Mouse (Mus musculus) CH12.LX (cell line): Measurements from ENCODE around the gene Jun. TPM values are rescaled to one million over a fixed set of nuclear protein-coding genes. Genes with fewer than 3 reads are reported as not detected.

ENCODE experiments used
- DNase-seq: peaks from one replicate; pipeline ENCODE4 v3.0.0-alpha.2; 2013; ENCODE audit errors: extremely low read depth
- H3K27ac ChIP-seq: 2 replicates; pipeline ENCODE4 v1.5.1; 2012; ENCODE audit warnings: low read depth, mild to moderate bottlenecking, control low read depth, moderate library complexity; ENCODE audit not compliant: insufficient read depth
- H3K27me3 ChIP-seq: replicated peaks from 2 replicates; pipeline ENCODE3; 2012; ENCODE audit warnings: inconsistent platforms
- H3K36me3 ChIP-seq, 2 experiments: replicated peaks in 1 of 2; 2 replicates each; pipeline versions ENCODE3 to v1.6.1; 2012; ENCODE audit warnings: inconsistent platforms in 1 of 2, low read length in 1 of 2, mild to moderate bottlenecking in 1 of 2, mixed read lengths in 1 of 2, moderate library complexity in 1 of 2; ENCODE audit not compliant: control insufficient read depth in 1 of 2, insufficient read depth in 1 of 2
- H3K4me1 ChIP-seq, 2 experiments: 2 replicates each; pipeline ENCODE4 v1.6.1; 2012; ENCODE audit warnings: inconsistent platforms in 1 of 2, moderate library complexity in 1 of 2; ENCODE audit not compliant: insufficient read depth in 2 of 2, control insufficient read depth in 1 of 2
- H3K4me2 ChIP-seq: 2 replicates; pipeline ENCODE4 v1.6.1; 2012; ENCODE audit warnings: low read depth, mild to moderate bottlenecking, control low read depth; ENCODE audit not compliant: poor library complexity, insufficient read depth, severe bottlenecking
- H3K4me3 ChIP-seq, 3 experiments: fragments of 150-350 bp in 1 of 3; sonication (generic) in 1 of 3; replicated peaks in 1 of 3; 2 replicates each; pipeline versions ENCODE3 to v1.5.1; 2011 to 2012; ENCODE audit warnings: low read depth in 2 of 3, low read length in 2 of 3, mild to moderate bottlenecking in 2 of 3, moderate library complexity in 2 of 3, control low read depth in 1 of 3, improper control_type of control experiment in 1 of 3, inconsistent platforms in 1 of 3, mixed read lengths in 1 of 3; ENCODE audit not compliant: poor library complexity in 1 of 3
- H3K79me2 ChIP-seq: replicated peaks from 2 replicates; pipeline ENCODE4 v1.6.1; 2012; ENCODE audit warnings: mild to moderate bottlenecking, moderate library complexity; ENCODE audit not compliant: control insufficient read depth, poor library complexity, insufficient read depth, severe bottlenecking; ENCODE audit errors: extremely low read depth
- H3K9ac ChIP-seq: 2 replicates; pipeline ENCODE4 v1.6.1; 2012; ENCODE audit warnings: low read depth, mild to moderate bottlenecking, control low read depth, moderate library complexity; ENCODE audit not compliant: insufficient read depth
- H3K9me3 ChIP-seq: replicated peaks from 2 replicates; pipeline ENCODE3; 2012; ENCODE audit warnings: low read length, inconsistent platforms, mixed read lengths
- CTCF ChIP-seq, 2 experiments: IDR thresholded peaks in 1 of 2; conservative IDR thresholded peaks in 1 of 2; 2 replicates each; pipeline ENCODE4 v1.5.1; 2011 to 2012; ENCODE audit warnings: low read depth in 2 of 2, low read length in 2 of 2, improper control_type of control experiment in 1 of 2, inconsistent platforms in 1 of 2, mild to moderate bottlenecking in 1 of 2, moderate library complexity in 1 of 2
- ETS1 ChIP-seq: conservative IDR thresholded peaks from 2 replicates; pipeline ENCODE4 v1.6.1; 2012; ENCODE audit warnings: low read depth, mild to moderate bottlenecking, inconsistent platforms, low read length, improper control_type of control experiment, moderate library complexity
- IRF4 ChIP-seq: IDR thresholded peaks from 2 replicates; pipeline ENCODE4 v1.6.1; 2014; ENCODE audit warnings: low read depth, mild to moderate bottlenecking, inconsistent platforms, low read length, improper control_type of control experiment
- JUND ChIP-seq: conservative IDR thresholded peaks from 2 replicates; pipeline ENCODE4 v1.6.1; 2011; ENCODE audit warnings: low read depth, low read length, improper control_type of control experiment
- KAT2A ChIP-seq: IDR thresholded peaks from 2 replicates; pipeline ENCODE4 v1.6.1; 2012; ENCODE audit warnings: low read length, improper control_type of control experiment, inconsistent platforms; ENCODE audit not compliant: insufficient replicate concordance
- NRF1 ChIP-seq: IDR thresholded peaks from 2 replicates; pipeline ENCODE4 v1.6.1; 2014; ENCODE audit warnings: low read depth, mild to moderate bottlenecking, inconsistent platforms, low read length, improper control_type of control experiment, moderate library complexity
- RAD21 ChIP-seq: IDR thresholded peaks from 2 replicates; pipeline ENCODE4 v1.6.1; 2011; ENCODE audit warnings: low read depth, mild to moderate bottlenecking, low read length, improper control_type of control experiment, moderate library complexity
- SIN3A ChIP-seq: IDR thresholded peaks from 2 replicates; pipeline ENCODE4 v1.6.1; 2012; ENCODE audit warnings: low read length, improper control_type of control experiment, inconsistent platforms
- SMC3 ChIP-seq: IDR thresholded peaks from 2 replicates; pipeline ENCODE4 v1.6.1; 2011; ENCODE audit warnings: low read depth, low read length, improper control_type of control experiment
- ZC3H11A ChIP-seq: IDR thresholded peaks from 2 replicates; pipeline ENCODE4 v1.6.1; 2012; ENCODE audit warnings: low read depth, mild to moderate bottlenecking, inconsistent platforms, low read length, improper control_type of control experiment
- ZKSCAN1 ChIP-seq: IDR thresholded peaks from 2 replicates; pipeline ENCODE4 v1.6.1; 2012; ENCODE audit warnings: low read depth, inconsistent platforms, low read length, improper control_type of control experiment, borderline replicate concordance
- ZMIZ1 ChIP-seq: IDR thresholded peaks from 2 replicates; pipeline ENCODE4 v1.6.1; 2012; ENCODE audit warnings: low read depth, mild to moderate bottlenecking, inconsistent platforms, low read length, improper control_type of control experiment
- ZNF384 ChIP-seq: IDR thresholded peaks from 2 replicates; pipeline ENCODE4 v1.6.1; 2012; ENCODE audit warnings: low read depth, low read length, improper control_type of control experiment, inconsistent platforms
- dilution Hi-C: fragments of 300-500 bp; cut with MboI; formaldehyde crosslinking; loops from 2 replicates; pipeline ENCODE4 v1.14.3; 2020; ENCODE audit warnings: low sequenced_read_pairs; ENCODE audit not compliant: extremely low pct_unique_long_range_greater_than_20kb, extremely low pct_ligation_motif_present
- in situ Hi-C: fragments of 300-500 bp; cut with MboI; formaldehyde crosslinking; loops from 3 replicates; pipeline ENCODE4 v1.14.3; 2019; ENCODE audit warnings: low sequenced_read_pairs, low pct_ligation_motif_present, low pct_unique_long_range_greater_than_20kb, mixed read lengths
- polyA plus RNA-seq: library from polyadenylated mRNA; unstranded; fragments of >175 nt; gene quantifications from 2 replicates; pipeline ENCODE4 v1.2.1, GENCODE M21; 2012; ENCODE audit warnings: low read depth; ENCODE audit not compliant: insufficient read length
- total RNA-seq, 2 experiments: library from RNA; depleted of rRNA; stranded (reverse); fragments of 300-350 nt in 1 of 2; fragments of >200 nt in 1 of 2; gene quantifications; 2 replicates each; pipeline ENCODE4 v1.2.3; 2012 to 2014

Jun gene
- total and polyA plus RNA-seq, 3 experiments, result 7.2 to 15.0 (median 10.4) TPM

GRCm38 (mm10) chr4:95012256-95012655, 39.8 kb downstream of the Jun start:
- peaks cover 2% of the 10 kb centered on the region for H3K9me3 ChIP-seq
- H3K4me1 ChIP-seq, result no peaks in the 10 kb centered on the region; a peak in 1 of 4 replicates
- no peak overlapping the region for H3K27ac ChIP-seq
- in situ Hi-C loops, result loop anchor here (25.0 kb wide), 1 partner anchor 725 kb away; no protein-coding TSS in a partner anchor
- TF ChIP-seq ZNF384 (no peak), ZMIZ1 (no peak), KAT2A (no peak), ZC3H11A (no peak), IRF4 (no peak)
- no peak for DNase-seq
- no peaks in the 10 kb centered on the region for H3K36me3 ChIP-seq
- dilution Hi-C loops, result no loop called here
- H3K27me3 ChIP-seq, result no peaks in the 10 kb centered on the region
- H3K9ac ChIP-seq, result no peak overlapping the region
- H3K4me3 ChIP-seq, result no peak overlapping the region
- no peaks in the 10 kb centered on the region for H3K79me2 ChIP-seq
- H3K4me2 ChIP-seq, result no peak overlapping the region

- peak; percentile 61 for DNase-seq
- H3K9me3 ChIP-seq, result peaks cover 2% of the 10 kb centered on the region
- H3K36me3 ChIP-seq, result no peaks in the 10 kb centered on the region
- peak; percentile 100 for TF ChIP-seq RAD21
- no peak for TF ChIP-seq ETS1
- TF ChIP-seq JUND, result peak; percentile 45; the same call in 1 of the 2 replicates
- peak; percentile 94 for TF ChIP-seq ZC3H11A
- TF ChIP-seq NRF1, result 0 out of 2 replicates have a peak, but pooled peaks have one; percentile 12
- TF ChIP-seq SIN3A, result 0 out of 2 replicates have a peak, but pooled peaks have one; percentile 46
- TF ChIP-seq CTCF (conservative IDR thresholded peaks at IDR 0.05 in 1 of 2, IDR thresholded peaks at IDR 0.05 in 1 of 2; ENCODE audit: low read depth in 2 of 2, low read length in 2 of 2), result peak; percentile 87 to 95
- peak; percentile 97 for TF ChIP-seq SMC3
- TF ChIP-seq ZKSCAN1, result no peak
- H3K9ac ChIP-seq, result no peak overlapping the region
- dilution Hi-C loops, result no loop called here
- H3K27ac ChIP-seq, result no peak overlapping the region
- no peak overlapping the region for H3K4me3 ChIP-seq
- no peaks in the 10 kb centered on the region; a peak in 2 of 4 replicates for H3K4me1 ChIP-seq
- in situ Hi-C loops, result loop anchor here (25.0 kb wide), 1 partner anchor 729 kb away; no protein-coding TSS in a partner anchor
- H3K27me3 ChIP-seq, result no peaks in the 10 kb centered on the region
- H3K79me2 ChIP-seq, result no peaks in the 10 kb centered on the region
- H3K4me2 ChIP-seq, result no peak overlapping the region
Measured at GRCm38 (mm10) chr4:95008175-95009057, 43.6 kb downstream of the Jun start.
